Mouse (Mus musculus) forebrain, embryonic 10.5 days (tissue): Measurements from ENCODE around the gene Abcb9. TPM values are rescaled to one million over a fixed set of nuclear protein-coding genes. Genes with fewer than 3 reads are reported as not detected.

Source experiments
- DNase-seq: peaks from one replicate; pipeline ENCODE4 v3.0.0-alpha.2; 2017; ENCODE audit warnings: low spot score; ENCODE audit errors: extremely low spot score
- H3K27ac ChIP-seq: fragments of 300-500 bp; sonication (generic); 2 replicates; pipeline ENCODE4 v1.5.1; 2016; ENCODE audit warnings: mild to moderate bottlenecking
- H3K27me3 ChIP-seq: fragments of 300-500 bp; sonication (generic); 2 replicates; pipeline ENCODE4 v1.6.1; 2016; ENCODE audit warnings: mild to moderate bottlenecking; ENCODE audit not compliant: poor library complexity, severe bottlenecking
- H3K36me3 ChIP-seq: fragments of 300-500 bp; sonication (generic); replicated peaks from 2 replicates; pipeline ENCODE4 v1.6.1; 2016; ENCODE audit warnings: mild to moderate bottlenecking, moderate library complexity
- H3K4me1 ChIP-seq: fragments of 300-500 bp; sonication (generic); 2 replicates; pipeline ENCODE4 v1.6.1; 2016
- H3K4me3 ChIP-seq: fragments of 300-500 bp; sonication (generic); 2 replicates; pipeline ENCODE4 v1.5.1; 2016; ENCODE audit warnings: mild to moderate bottlenecking, moderate library complexity
- H3K9me3 ChIP-seq: fragments of 300-500 bp; sonication (generic); 2 replicates; pipeline ENCODE4 v1.6.1; 2016; ENCODE audit warnings: mild to moderate bottlenecking, moderate library complexity
- WGBS: fragments of 180-500 bp; shearing (Covaris S2); methylation state at CpG from one replicate; pipeline ENCODE4 v1.1.7; 2016; 5-methylcytosine and 5-hydroxymethylcytosine counted together
- polyA plus RNA-seq: library from polyadenylated mRNA; unstranded; fragments of >200 nt; fragmentation: Nextera tagmentation; extraction: Ambion mirVana; gene quantifications from 2 replicates; pipeline ENCODE4 v1.2.1, GENCODE M21; 2016

Abcb9 gene
- polyA plus RNA-seq, 1 experiment from 2014 or later: 0.52 TPM

DNA sequence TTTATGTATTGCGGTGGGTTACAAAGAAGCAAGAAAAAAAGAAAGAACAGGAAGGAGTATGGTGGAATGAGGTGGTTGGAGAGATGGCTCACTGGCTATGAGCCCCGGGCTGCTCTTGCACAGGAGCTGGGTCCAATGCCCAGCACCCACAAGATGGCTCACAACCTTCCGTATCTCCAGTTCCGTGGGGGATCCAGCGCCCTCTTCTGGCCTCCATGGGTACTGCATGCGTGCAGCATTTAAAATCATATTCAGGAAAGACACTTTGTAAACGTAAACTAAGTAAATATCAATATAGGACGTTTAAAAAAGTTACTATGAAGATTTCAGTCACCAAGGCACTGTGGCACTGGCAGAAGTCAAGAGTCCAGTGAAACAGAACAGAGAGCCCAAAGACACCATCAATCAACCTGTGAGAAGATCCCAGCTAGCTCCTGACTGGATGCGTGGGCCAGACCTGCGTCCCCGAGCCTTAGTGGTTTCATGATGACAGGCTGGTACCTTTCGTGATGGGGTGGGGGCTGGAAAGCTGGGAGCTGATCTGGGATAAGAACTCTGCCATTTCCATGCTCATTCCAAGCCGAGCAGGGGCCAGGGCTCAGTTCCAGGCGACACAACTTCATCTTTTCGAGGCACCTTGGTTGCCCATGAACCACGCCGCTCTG is 15.6 kb upstream of the Abcb9 start:
- Histone ChIP-seq H3K27ac (peak overlapping the region; percentile 94), H3K36me3 (peaks cover 13% of the 10 kb centered on the region), H3K9me3 (no peaks in the 10 kb centered on the region), H3K27me3 (no peaks in the 10 kb centered on the region), H3K4me3 (peak overlapping the region; percentile 93), H3K4me1 (peaks cover 33% of the 10 kb centered on the region)
- WGBS: 28% methylated on average over 17 of the region's 17 CpGs
- peak; percentile 55 for DNase-seq

DNA sequence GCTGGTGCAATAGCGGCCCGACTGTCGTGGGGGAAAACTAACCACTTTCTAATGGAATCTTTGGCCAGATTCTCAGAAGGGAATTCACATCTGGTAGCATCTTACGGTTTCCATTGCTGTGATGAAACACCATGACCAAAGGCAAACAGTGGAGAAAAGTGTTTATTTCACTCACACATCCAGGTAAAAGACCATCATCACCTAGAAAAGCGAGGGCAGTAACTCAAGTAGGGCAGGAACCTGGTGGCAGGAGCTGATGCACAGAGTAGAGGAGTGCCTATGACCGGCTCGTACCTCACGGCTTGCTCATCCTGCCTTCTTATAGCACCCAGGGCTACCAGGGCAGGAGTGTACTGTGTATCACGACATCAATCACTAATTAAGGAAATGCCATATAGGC is 8.0 kb upstream of the Abcb9 start:
- Histone ChIP-seq H3K27ac (no peak overlapping the region), H3K4me1 (no peaks in the 10 kb centered on the region), H3K27me3 (no peaks in the 10 kb centered on the region), H3K4me3 (no peak overlapping the region), H3K36me3 (no peaks in the 10 kb centered on the region; the same call in 1 of the 2 replicates), H3K9me3 (no peaks in the 10 kb centered on the region)
- WGBS: 96% methylated on average over 9 of the region's 9 CpGs
- DNase-seq: no peak

DNA sequence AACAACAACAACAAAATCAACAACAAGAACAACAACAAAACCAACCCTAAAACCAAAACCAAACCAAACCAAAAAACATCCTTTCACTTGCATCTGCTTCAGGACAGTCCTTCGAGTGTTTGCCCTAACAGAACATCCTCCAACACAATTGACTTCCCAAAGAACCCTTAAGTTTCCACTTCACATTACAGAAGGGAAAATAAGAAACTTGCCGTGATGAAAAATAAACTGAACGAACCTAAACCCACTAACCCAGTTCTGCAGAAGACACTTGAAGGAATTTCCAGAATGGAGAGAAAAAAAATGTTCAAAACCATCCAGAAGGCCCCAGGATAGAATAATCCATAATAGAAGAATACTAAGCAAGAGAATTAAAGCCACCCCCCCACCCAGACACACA is 7.4 kb upstream of the Abcb9 start:
- no peaks in the 10 kb centered on the region for H3K9me3 ChIP-seq
- no peak overlapping the region for H3K27ac ChIP-seq
- WGBS: 86% methylated on average over 3 of the region's 3 CpGs
- H3K27me3 ChIP-seq: no peaks in the 10 kb centered on the region
- H3K36me3 ChIP-seq: no peaks in the 10 kb centered on the region; the same call in 1 of the 2 replicates
- no peaks in the 10 kb centered on the region for H3K4me1 ChIP-seq
- no peak overlapping the region for H3K4me3 ChIP-seq
- no peak for DNase-seq

DNA sequence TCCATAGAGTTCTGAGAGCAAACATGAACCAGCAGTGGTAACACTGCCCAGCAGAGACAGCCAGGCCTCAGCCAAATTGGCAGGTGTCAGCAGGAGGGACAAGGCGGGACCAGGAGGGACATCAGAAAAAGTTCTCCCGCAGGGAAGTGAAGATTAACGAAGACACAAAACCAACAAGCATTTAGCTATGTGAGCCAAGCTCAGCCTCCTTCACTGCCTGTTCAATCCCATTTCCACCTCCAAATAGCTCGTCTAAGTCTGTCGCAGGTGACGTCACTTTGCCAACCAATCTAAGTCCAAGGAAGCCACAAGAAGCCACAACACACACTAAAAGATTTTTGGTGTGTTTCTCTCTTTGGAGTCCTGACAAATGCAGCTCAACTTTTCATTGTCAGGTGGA is 6.7 kb upstream of the Abcb9 start:
- H3K27ac ChIP-seq: no peak overlapping the region
- no peaks in the 10 kb centered on the region; the same call in 1 of the 2 replicates for H3K36me3 ChIP-seq
- DNase-seq: no peak
- no peaks in the 10 kb centered on the region for H3K4me1 ChIP-seq
- 88% methylated on average over 6 of the region's 6 CpGs for WGBS
- H3K9me3 ChIP-seq: no peaks in the 10 kb centered on the region
- H3K4me3 ChIP-seq: no peak overlapping the region
- H3K27me3 ChIP-seq: no peaks in the 10 kb centered on the region

DNA sequence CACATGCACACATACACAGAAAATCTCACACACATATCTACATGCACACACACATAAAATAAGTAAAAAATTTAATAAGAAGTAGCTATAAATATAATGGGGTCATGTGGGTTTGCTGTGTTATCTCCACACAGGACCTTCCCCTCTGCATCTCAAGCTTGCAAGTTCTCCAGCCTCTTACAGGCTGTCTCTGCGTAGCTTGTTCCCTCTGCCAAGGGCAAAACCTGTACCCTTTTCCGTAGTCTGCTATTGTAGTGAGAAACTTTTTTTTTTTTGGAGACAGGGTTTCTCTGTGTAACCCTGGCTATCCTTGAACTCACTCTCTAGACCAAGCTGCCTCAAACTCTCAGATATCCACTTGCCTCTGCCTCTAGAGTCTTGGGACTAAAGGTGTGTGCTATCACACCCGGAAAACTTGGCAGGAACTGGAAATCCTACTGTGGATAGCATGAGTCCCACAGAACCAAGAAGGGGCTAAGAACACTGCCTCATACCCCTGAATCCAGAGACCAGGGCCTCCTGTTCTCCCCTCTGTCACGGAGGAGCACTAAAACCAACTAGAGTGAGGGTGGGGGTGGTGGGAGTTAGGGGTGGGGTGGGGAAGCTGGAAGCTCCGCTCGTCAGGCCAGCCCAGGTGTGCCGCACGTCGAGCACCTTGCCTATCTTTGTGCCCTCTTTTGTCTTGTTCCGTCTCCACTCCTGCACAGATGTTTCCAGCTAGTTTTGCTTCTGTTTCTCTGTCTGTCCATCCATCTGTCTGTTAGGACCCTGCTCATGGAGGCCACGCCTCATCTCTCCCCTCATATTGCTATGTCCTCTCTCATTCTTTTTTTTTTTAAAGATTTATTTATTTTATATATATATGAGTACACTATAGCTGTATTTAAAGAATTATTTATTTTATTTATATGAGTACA is 4.8 kb upstream of the Abcb9 start:
- no peak for DNase-seq
- Histone ChIP-seq H3K9me3 (no peaks in the 10 kb centered on the region), H3K4me3 (no peak overlapping the region), H3K27me3 (peaks cover 3% of the 10 kb centered on the region), H3K4me1 (peaks cover 8% of the 10 kb centered on the region), H3K27ac (no peak overlapping the region), H3K36me3 (no peaks in the 10 kb centered on the region; the same call in 1 of the 2 replicates)
- 91% methylated on average over 11 of the region's 11 CpGs for WGBS

DNA sequence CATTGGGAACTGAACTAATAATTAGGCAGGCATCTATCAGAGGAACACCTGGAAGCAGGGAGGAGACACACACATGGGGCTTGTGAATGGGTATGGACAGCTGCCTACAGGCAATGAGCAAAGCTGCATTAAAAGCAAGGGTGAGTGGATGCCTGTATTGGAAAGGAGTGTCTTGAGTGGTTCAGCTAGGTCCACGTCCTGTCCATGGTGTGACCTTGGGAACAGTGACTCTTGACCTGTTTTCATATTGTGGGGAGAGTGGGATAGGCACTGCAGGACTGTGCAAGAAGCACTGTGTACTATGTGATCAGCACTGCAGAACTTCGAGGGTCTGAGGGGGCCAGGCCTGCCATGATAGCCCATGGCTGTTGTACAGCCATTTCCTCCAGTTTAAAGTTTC is 3.3 kb upstream of the Abcb9 start:
- Histone ChIP-seq H3K4me1 (peaks cover 20% of the 10 kb centered on the region), H3K4me3 (no peak overlapping the region), H3K9me3 (no peaks in the 10 kb centered on the region), H3K27me3 (peaks cover 17% of the 10 kb centered on the region), H3K27ac (no peak overlapping the region), H3K36me3 (no peaks in the 10 kb centered on the region)
- WGBS: 94% methylated on average over 2 of the region's 2 CpGs
- DNase-seq: no peak

DNA sequence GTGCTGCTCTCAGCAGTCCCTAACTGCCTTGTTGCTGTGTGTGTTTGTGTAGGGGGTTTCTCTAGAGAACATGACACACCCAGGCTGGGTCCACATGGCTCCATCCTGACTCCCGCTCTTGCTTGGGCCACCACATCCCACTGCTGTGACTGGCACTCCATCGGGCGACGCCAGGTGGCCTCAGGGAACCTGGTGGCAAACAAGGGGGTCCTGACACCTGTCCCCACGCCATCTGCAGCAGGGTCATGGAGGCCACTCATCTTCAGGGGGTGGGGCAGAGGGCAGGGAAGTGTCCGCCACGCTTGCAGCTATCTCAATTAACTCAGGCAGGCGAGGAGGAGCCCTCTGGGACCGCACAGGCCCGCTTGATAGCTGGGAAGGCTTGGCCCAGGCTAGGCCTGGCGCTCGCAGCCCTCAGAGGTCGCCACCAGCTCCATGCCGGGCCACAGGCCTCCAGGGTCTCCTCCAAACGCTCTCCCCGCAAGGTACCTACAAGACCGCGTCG is 469 bp downstream of the Abcb9 start:
- no peak for DNase-seq
- 14% methylated on average over 19 of the region's 19 CpGs for WGBS
- H3K27ac ChIP-seq: peak overlapping the region; percentile 32; the same call in 1 of the 2 replicates

DNA sequence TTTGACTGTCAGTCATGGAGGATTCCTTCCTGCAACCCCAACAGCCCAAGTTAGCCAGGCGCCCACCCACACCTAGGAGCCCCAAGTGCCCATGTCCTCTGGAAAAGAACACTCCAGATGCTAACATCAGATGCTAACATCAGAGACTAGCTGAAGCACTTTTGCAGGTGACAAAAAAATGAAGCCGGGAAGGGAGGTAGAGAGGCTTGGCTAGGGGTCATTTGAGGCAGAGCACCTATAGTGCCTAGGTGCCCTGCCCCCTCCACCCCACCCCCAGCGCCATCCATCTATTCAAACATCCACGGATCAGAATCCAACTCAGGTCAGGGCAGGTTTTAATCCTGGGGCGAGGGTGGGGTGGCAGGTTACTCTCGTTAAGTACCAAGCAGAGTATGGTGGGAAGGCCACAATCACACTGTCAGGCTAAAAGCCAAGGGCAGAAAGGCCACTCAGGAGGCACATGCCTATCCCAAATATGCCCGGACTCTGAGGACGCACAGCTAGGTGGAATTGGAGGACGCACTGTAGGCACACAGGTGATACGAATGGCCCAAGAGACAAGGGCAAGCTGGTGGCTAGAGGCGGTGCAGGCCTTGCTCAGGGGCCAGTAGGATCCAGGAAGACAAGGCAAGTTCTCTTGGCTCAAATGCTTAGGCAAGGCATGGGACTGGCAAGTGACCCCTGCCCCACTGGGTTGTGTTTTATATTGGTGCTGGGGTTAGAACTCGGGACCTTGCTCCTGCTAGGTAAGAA is 1.6 kb downstream of the Abcb9 start:
- 84% methylated on average over 12 of the region's 12 CpGs for WGBS
- Histone ChIP-seq H3K9me3 (no peaks in the 10 kb centered on the region), H3K36me3 (no peaks in the 10 kb centered on the region), H3K27me3 (peaks cover 27% of the 10 kb centered on the region), H3K4me3 (no peak overlapping the region), H3K4me1 (peaks cover 20% of the 10 kb centered on the region), H3K27ac (no peak overlapping the region)
- no peak for DNase-seq

More for the DNA sequence above, 469 bp downstream of the Abcb9 start:
- Histone ChIP-seq H3K27me3 (peaks cover 27% of the 10 kb centered on the region), H3K36me3 (no peaks in the 10 kb centered on the region), H3K4me1 (peaks cover 20% of the 10 kb centered on the region), H3K9me3 (no peaks in the 10 kb centered on the region), H3K4me3 (peak overlapping the region; percentile 51)

DNA sequence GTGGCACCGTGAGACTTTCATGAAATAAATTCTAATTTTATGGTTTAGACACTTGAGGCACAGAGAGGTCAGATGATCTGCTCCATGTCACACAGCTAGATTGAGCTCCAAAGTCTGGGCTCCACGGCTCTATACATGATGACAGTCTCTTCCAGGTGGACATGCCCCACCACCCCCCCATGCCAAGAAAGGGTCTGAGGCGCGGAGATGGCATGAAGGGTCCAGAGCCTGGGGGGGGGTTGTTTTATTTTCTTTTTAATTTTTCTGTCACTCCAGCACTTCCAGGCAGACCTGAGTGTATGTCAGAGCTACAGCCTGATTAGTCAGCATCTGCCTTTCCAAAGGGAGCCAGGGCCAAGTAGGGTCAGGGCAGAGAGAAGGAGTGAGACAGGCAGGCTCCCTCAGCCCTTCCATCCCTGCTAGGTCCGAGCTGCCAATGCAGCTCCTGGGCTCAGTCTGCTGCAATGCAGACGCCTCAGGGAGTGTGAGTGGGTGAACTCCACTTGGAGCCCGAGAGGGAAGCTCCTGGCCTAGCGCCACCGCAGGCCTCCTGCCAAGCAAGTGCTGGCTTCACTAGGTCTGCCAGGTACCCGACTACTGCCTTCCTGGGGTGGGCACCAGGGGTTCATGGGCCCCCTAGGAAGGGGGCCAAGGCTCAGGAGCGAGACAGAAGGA is 2.3 kb downstream of the Abcb9 start:
- 83% methylated on average over 11 of the region's 11 CpGs for WGBS

DNA sequence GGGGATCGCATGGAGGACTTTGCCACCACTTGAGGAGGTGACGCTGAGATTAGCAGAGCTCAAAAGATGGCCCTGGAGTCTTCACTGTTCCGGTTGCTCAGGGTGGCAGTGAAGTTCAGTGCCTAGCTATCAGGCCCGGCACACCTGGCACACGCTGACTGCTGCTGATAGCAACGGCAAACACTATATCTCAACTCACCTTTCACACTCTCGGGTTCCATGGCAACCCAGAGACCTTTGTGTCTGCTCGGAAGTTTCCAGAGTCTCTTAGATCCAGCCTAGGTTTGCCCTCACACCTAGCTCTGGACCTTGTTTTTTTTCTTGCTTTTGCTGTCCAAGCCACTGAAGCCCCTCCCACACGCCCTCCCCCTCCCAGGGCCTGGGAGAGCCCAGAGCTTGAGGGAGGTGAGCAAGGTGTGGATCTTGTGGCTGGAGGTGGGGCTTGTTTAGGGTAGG is 3.6 kb downstream of the Abcb9 start:
- no peaks in the 10 kb centered on the region for H3K9me3 ChIP-seq
- 69% methylated on average over 9 of the region's 9 CpGs for WGBS

More for the DNA sequence above, 2.3 kb downstream of the Abcb9 start:
- peaks cover 27% of the 10 kb centered on the region for H3K27me3 ChIP-seq
- H3K9me3 ChIP-seq: no peaks in the 10 kb centered on the region
- H3K36me3 ChIP-seq: no peaks in the 10 kb centered on the region
- H3K27ac ChIP-seq: no peak overlapping the region
- no peak for DNase-seq
- peaks cover 20% of the 10 kb centered on the region for H3K4me1 ChIP-seq
- no peak overlapping the region for H3K4me3 ChIP-seq

DNA sequence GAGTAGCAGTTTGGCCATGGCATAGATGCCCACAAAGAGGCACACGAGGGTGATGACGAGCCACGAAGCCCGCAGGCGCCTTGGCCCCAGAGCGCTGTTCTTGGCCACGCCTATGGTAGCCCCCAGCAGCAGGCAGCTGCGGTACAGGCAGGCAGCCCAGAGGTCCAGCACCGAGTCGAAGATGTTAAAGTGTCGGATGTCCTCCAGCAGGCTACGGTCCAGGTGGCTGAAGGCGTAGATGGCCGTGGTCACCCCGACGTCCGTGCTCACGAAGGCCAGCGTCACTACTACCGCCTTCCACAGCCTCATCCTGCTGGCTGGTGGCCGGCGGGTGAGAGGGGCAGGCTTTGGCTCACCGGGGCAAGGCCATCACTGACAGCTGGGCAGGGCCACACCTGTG is 5.7 kb downstream of the Abcb9 start:
- no peak for DNase-seq
- H3K9me3 ChIP-seq: no peaks in the 10 kb centered on the region
- no peak overlapping the region for H3K4me3 ChIP-seq
- no peaks in the 10 kb centered on the region for H3K36me3 ChIP-seq
- H3K27me3 ChIP-seq: peaks cover 19% of the 10 kb centered on the region
- WGBS: 91% methylated on average over 23 of the region's 23 CpGs
- H3K4me1 ChIP-seq: peaks cover 8% of the 10 kb centered on the region
- H3K27ac ChIP-seq: no peak overlapping the region

More for the DNA sequence above, 3.6 kb downstream of the Abcb9 start:
- H3K36me3 ChIP-seq: no peaks in the 10 kb centered on the region
- H3K4me3 ChIP-seq: no peak overlapping the region
- H3K27ac ChIP-seq: no peak overlapping the region
- H3K4me1 ChIP-seq: peaks cover 20% of the 10 kb centered on the region
- H3K27me3 ChIP-seq: peaks cover 27% of the 10 kb centered on the region
- no peak for DNase-seq

DNA sequence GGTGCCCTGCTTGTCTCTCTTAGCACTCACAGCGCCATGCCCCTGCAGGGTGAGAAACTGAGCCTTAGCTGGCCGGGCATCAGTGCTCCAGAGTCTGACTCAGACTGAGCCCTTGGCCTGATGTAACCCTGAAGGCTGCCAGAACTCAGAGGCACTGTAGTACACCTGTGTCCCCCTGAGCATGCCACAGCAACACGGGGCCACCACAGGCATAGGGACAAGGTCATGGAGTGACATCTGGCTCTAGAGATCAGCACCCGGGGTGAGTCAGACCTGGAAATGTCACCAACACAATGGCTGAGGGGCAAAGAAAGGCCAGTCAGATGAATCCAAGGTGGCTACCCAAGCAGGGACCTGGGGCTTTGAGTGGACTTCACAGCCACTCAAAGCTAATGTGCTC is 8.7 kb downstream of the Abcb9 start:
- DNase-seq: no peak
- Histone ChIP-seq H3K4me1 (peaks cover 4% of the 10 kb centered on the region; the same call in 1 of the 2 replicates), H3K4me3 (no peak overlapping the region), H3K36me3 (no peaks in the 10 kb centered on the region), H3K27me3 (no peaks in the 10 kb centered on the region), H3K27ac (no peak overlapping the region), H3K9me3 (no peaks in the 10 kb centered on the region)
- 81% methylated on average over 4 of the region's 4 CpGs for WGBS
